Mouse (Mus musculus): ENCODE measurements at regions not wholly inside any gene's neighbourhood (a gene's known extent, or its start where the extent isn't known, plus 50 kb on each side); places are given as distances from the start of the nearest gene placed in this dataset.

GRCm38 (mm10) chr13:102034484-102034883, 266.5 kb upstream of the Pik3r1 start:
- DNase-seq: no peak

DNA sequence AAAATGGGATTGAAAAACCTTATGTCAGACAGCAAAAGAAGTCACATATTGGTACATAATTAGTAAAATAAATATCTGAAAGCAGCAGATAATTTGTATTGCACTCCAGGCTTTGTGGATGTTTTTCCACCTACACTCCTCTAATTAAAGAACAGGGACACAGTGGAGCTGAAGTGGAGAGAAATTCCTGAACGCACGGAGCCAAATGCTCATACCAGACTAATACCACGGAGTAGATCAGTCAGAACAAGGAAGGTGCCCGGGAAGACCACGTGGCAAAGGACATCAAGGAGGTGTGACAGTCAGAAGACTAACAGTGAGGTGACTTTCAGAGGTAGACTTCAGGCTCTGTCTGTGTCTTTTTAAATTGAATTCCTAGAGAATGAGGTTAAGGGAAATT, 268.0 kb upstream of the Pik3r1 start:
- DNase-seq: no peak

- no peak for DNase-seq
These were observed 269.0 kb upstream of the Pik3r1 start for GRCm38 (mm10) chr13:102036819-102037624.

- no peak for DNase-seq
These were observed 292.2 kb upstream of the Pik3r1 start for GRCm38 (mm10) chr13:102060213-102060612.

DNA sequence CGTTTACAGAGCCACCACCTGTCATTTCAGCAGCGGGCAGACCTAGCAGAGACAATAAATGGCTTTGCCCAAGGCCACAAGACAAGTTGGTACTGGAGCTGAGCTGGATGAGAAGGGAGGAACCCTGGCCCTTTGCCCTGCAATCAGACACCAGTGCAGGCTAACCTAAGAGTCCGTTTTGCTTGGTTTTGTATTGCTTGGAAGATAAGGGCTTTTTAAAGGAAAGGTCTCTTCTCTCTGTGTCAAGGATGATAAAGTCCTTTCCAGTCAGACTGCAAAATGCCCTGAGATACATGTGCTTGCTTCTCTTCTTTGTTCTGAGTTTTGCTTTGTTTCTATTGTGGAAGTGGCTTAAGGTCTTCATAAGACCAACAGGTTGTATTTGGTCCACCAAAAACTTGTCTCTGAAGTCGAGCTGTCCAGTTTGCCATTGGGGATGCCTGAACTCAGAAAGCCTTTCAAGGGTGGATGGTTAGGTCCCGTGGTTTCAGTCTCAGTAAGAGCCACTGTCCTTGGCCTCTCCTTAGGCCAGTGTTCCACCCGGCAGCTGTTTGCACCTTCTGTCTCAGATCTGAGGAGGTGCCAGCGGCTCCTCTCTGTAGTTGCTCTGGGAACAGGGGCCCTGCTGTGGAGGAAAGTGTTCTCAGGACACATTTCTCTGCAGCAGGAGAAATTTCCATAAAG, 296.7 kb upstream of the Pik3r1 start:
- DNase-seq: no peak

- DNase-seq: no peak
These were observed 297.2 kb upstream of the Pik3r1 start for GRCm38 (mm10) chr13:102065274-102065640.

DNA sequence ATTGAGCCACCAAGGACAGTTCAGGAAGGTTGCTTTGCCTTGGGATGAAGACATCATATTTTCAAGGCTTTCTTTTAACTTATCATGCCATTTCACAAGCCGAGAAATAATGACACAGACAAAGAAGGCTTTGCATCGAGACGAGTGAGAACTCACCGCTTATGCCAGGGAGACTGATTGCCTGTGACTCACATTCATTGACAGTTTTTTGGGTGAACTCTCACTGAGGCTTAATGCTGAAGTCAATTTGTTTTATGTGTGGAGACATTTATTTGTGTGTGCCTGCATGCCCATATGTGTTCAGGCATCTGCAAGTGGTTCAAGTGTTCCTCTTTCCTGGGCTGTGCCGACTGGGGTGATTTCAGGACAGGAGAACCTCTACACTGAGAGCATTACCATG, 297.8 kb upstream of the Pik3r1 start:
- DNase-seq: no peak

DNA sequence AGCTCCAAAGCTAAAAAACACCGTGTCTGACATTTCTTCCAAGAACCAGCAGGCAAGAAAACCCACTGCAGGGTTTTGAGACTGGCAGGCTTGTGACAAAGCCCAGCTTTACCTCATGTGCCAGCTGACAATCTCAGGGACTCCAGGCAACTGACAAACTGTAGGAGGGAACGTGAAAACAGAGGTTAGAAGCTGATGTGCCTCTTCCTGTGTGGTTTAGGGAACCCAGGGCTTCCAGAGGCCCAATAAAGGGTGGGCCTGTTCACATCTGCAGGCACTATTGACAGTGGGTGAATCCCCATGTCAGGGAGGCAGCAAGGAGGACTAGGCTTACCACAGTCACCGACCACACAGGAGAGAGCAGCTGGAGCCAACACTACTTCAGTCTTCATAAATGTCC, 302.7 kb upstream of the Pik3r1 start:
- DNase-seq: peak; percentile 19

DNA sequence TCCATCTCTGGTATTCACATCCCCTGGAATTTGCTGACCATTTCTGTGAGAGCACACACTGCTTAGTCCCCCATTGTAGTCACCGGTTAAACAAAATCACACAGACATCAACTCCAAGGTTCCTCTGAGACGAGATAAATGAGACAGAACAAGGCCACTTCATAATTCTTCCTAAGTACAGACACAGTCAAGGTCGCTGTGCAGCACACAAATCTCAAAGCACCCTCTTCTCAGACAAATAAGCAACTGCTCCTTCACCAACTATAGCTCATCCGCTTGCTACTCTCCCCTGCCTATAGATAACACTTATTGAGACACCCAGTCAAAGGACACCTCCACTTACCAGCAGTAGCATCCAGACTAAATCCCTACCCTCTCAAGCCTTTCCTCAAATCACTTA, 304.3 kb upstream of the Pik3r1 start:
- no peak for DNase-seq

GRCm38 (mm10) chr13:102087766-102088165, 319.7 kb upstream of the Pik3r1 start:
- peak; percentile 20 for DNase-seq

DNA sequence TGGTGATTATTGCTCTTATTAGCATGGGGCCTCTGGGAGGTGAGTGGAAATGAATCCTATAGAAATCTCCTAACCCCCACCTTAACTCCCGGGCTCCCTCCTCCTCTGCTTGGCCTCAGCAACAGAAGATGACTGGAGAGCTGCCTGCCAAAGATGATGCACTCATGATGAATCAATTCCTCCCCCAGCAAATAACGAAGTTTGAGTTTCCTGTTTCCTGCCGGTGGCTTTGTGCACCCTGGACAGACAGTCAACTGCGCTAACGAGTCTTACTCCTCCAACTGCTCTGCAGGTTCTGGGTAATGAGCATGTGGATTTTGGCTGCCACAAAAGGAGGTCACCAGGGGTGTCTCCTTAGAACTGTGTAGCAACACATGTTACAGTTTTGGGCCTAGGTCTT, 321.5 kb upstream of the Pik3r1 start:
- DNase-seq: peak; percentile 51

GRCm38 (mm10) chr13:102094193-102094592, 326.2 kb upstream of the Pik3r1 start:
- DNase-seq: no peak

DNA sequence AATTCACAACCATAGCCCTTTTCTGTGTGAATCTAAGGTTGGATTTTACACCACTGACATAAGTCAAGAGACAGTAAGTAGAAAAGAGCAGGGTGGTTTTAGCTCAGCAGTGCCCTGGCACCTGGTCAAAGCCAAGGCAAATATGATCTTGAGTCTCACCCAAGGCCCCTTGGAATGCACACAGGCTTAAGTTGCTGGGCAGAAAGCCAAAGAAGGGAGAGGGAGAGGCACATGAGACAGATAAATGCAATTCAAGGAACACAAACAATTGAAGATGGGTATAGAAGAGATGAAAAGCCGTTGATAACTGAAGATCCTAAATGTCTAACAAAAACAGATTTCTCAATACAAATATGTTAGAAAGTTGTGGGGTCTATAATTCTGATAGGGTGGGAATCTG, 335.1 kb upstream of the Pik3r1 start:
- no peak for DNase-seq

- no peak for DNase-seq
These were observed 338.2 kb upstream of the Pik3r1 start for GRCm38 (mm10) chr13:102106188-102106587.

DNA sequence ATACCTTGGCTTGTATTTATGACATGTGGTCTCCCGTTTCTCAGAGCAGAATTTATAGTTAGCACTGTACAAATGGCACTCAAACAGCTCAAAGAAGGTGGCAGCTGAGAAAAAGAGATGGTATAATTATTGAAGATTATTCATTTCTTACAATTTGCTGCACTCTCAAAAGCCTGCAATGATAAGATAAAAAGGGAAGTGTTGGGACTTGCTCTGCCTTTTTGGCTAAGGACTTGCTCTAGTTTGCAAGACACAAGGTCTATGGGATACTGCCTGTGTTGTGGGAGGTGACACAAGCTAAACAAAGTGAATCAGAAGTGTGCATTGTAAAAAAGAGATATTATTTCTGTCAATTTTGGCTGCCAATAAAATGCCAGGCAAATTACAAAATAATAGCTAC, 340.2 kb upstream of the Pik3r1 start:
- no peak for DNase-seq

DNA sequence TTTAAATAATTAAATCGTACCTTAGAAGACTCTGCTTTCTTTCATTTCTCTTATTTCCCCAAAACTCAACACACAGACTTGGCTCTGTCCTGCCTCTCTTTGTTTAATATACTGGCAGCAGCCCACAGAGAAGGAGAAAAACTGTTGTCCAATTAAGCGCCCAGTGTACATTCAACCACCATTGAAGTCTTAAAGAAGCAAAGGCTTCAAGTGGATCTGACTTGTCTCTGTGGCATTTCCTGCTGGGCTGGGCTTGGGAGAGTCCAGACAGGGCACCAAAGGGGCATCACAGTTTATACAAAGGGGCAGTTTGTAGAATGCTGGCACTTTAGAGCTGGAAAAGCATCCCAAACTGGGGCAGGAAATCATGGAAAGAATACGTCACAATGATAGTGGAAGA, 340.9 kb upstream of the Pik3r1 start:
- no peak for DNase-seq

GRCm38 (mm10) chr13:102113941-102114340, 345.9 kb upstream of the Pik3r1 start:
- no peak for DNase-seq

DNA sequence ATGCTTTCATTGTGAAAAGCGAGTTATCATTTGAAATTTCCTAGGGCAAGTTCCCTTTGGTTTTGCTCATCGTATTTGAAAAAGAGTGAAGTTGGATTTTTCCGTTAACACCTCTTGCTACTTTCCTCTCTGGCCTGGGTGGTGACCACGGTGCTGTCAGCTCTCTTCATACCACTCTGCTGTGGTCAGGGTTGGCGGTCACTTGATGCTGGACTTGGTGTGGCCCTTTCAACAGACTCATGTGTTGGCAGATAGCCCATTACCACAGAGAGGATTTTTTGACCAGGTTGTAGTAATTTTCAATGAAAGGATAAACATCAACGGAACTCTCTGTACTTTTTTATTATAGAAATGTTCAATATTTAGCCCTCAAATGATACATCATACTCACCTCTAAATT, 354.3 kb upstream of the Pik3r1 start:
- DNase-seq: no peak

- no peak for DNase-seq
These were observed 360.0 kb upstream of the Pik3r1 start for GRCm38 (mm10) chr13:102127933-102128430.

GRCm38 (mm10) chr13:102131459-102131858, 363.4 kb upstream of the Pik3r1 start:
- no peak for DNase-seq

GRCm38 (mm10) chr13:102132154-102132553, 364.1 kb upstream of the Pik3r1 start:
- DNase-seq: no peak

GRCm38 (mm10) chr13:102132696-102133095, 364.7 kb upstream of the Pik3r1 start:
- no peak for DNase-seq

GRCm38 (mm10) chr13:102135210-102135609, 367.2 kb upstream of the Pik3r1 start:
- DNase-seq: no peak

DNA sequence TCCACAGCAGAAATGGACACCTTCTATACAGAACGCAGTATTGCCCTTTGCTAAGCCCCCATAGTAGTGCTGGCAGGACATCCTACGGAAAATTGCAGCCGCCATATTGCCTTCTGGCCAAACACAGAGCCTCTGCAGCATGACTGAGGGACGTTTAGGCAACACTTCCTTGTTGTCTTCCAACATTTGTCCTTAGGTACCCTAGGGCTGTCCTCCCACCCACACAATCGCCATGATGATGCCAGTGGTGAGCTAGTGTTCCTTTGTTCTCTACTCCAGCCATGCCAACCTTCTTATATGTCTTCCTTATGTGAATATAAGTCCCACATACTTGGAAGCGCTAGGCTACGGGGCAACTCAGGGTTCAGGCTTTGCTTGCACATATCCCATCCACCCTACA, 375.0 kb upstream of the Pik3r1 start:
- DNase-seq: no peak
